Mouse (Mus musculus): ENCODE measurements around the gene Ndufv3. TPM values are rescaled to one million over a fixed set of nuclear protein-coding genes. Genes with fewer than 3 reads are reported as not detected.
A peak's percentile ranks its signal among the peaks of the same experiment; 100 is the strongest.
"Not testable (repeated sequence)": the region's sequence is repeated elsewhere in the genome, so short reads cannot be mapped to it uniquely, and the experiment has no call there.

The Ndufv3 gene
- total and polyA plus RNA-seq, 3 experiments, result 158 to 1,046 (median 189) TPM

DNA sequence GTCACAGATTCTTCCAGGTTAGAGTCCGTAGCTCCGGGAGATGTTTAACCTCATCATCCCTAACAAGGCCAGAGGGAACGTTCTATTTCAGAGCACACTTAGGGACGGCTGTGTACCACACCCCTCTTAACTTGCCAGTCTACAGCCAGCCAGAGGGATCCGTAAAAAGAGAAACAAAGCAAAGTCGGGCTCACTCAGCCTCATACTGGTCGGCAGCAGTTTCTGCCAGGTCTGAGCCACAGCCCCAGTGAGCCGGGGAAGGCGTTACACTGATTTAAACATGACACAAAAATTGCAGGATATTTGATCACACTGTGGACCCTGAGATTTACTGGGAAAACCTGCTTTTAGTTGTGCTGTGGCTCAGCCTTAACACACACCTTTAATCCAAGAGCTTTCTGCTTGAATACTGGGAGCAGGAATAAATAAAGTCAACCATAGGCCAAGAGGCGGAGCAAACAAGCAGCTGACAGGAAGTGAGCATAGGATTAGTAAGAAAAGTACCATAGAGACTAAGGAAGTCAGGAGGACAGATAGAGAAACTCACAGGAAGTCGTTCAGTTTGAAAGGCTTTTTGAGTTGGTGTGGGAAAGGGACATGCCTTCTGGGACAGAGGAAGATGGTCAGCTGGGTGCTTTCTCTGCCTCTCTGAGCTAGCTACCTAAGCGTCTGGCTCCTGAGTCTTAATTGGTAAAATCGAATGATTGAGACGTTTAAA lies 11.7 kb downstream of the Ndufv3 start:
- H3K4me1 ChIP-seq (ENCODE audit: control insufficient read depth in 1 of 2, insufficient read depth in 2 of 2, low read length in 2 of 2), result no peaks in the 10 kb centered on the region
- no peak overlapping the region for H3K27ac ChIP-seq (ENCODE audit: control insufficient read depth, low read depth, low read length)
- no peak for TF ChIP-seq TAL1 (IDR thresholded peaks at IDR 0.05; ENCODE audit: low read length)
- peak; percentile 54 for TF ChIP-seq HCFC1 (IDR thresholded peaks at IDR 0.05; ENCODE audit: low read depth, low read length)
- 0 out of 2 replicates have a peak, but pooled peaks have one; percentile 31 for TF ChIP-seq USF1 (IDR thresholded peaks at IDR 0.05; ENCODE audit: low read depth, low read length)
- no peaks in the 10 kb centered on the region for H3K27me3 ChIP-seq (ENCODE audit: control insufficient read depth in 1 of 2, insufficient read depth in 2 of 2, low read length in 2 of 2)
- H3K9me3 ChIP-seq (replicated peaks; ENCODE audit: insufficient read depth, low read length), result no peaks in the 10 kb centered on the region
- no peaks in the 10 kb centered on the region for H3K36me3 ChIP-seq (ENCODE audit: control insufficient read depth in 1 of 2, insufficient read depth in 2 of 2, low read length in 2 of 2)
- H3K79me2 ChIP-seq (ENCODE audit: control insufficient read depth, insufficient read depth, low read length, poor library complexity), result no peaks in the 10 kb centered on the region
- no peak overlapping the region for H3K9ac ChIP-seq (ENCODE audit: control insufficient read depth, low read depth, low read length, poor library complexity, severe bottlenecking)
- no peak overlapping the region for H3K4me3 ChIP-seq (ENCODE audit: control insufficient read depth in 1 of 2, insufficient read depth in 1 of 2, low read depth in 2 of 2, low read length in 2 of 2)
- DNase-seq (ENCODE audit: low read depth, low spot score), result peak; percentile 45

- H3K9ac ChIP-seq (ENCODE audit: control insufficient read depth, low read depth, low read length, poor library complexity, severe bottlenecking); H3K4me1 ChIP-seq (ENCODE audit: control insufficient read depth in 1 of 2, insufficient read depth in 2 of 2, low read length in 2 of 2); H3K27ac ChIP-seq (ENCODE audit: control insufficient read depth, low read depth, low read length); H3K9me3 ChIP-seq (replicated peaks; ENCODE audit: insufficient read depth, low read length); H3K27me3 ChIP-seq (ENCODE audit: control insufficient read depth in 1 of 2, insufficient read depth in 2 of 2, low read length in 2 of 2); H3K36me3 ChIP-seq (ENCODE audit: control insufficient read depth in 1 of 2, insufficient read depth in 2 of 2, low read length in 2 of 2); H3K79me2 ChIP-seq (ENCODE audit: control insufficient read depth, insufficient read depth, low read length, poor library complexity); DNase-seq (ENCODE audit: low read depth, low spot score); H3K4me3 ChIP-seq (ENCODE audit: control insufficient read depth in 1 of 2, insufficient read depth in 1 of 2, low read depth in 2 of 2, low read length in 2 of 2): not testable (repeated sequence)
Measured at GRCm38 (mm10) chr17:31532331-31532730, 12.4 kb downstream of the Ndufv3 start.

- no peak for DNase-seq (ENCODE audit: low read depth, low spot score)
- H3K36me3 ChIP-seq (ENCODE audit: control insufficient read depth in 1 of 2, insufficient read depth in 2 of 2, low read length in 2 of 2), result no peaks in the 10 kb centered on the region
- TF ChIP-seq SMC3 (IDR thresholded peaks at IDR 0.05; ENCODE audit: low read depth, low read length) (no peak), CHD2 (IDR thresholded peaks at IDR 0.05; ENCODE audit: low read length) (no peak), ZMIZ1 (IDR thresholded peaks at IDR 0.05; ENCODE audit: low read depth, low read length) (no peak), POLR2AphosphoS2 (IDR thresholded peaks at IDR 0.05; ENCODE audit: low read length) (no peak), MXI1 (IDR thresholded peaks at IDR 0.05; ENCODE audit: low read depth, low read length) (no peak), USF2 (IDR thresholded peaks at IDR 0.05; ENCODE audit: borderline replicate concordance in 1 of 2, insufficient read depth in 1 of 2, low read depth in 1 of 2, low read length in 2 of 2) (no peak), ZKSCAN1 (IDR thresholded peaks at IDR 0.05; ENCODE audit: low read depth, low read length) (no peak), UBTF (IDR thresholded peaks at IDR 0.05; ENCODE audit: borderline replicate concordance, insufficient read depth, low read depth, low read length) (no peak), NELFE (IDR thresholded peaks at IDR 0.05; ENCODE audit: low read depth, low read length) (no peak), CHD1 (IDR thresholded peaks at IDR 0.05; ENCODE audit: low read depth, low read length) (no peak)
- no peaks in the 10 kb centered on the region for H3K4me1 ChIP-seq (ENCODE audit: control insufficient read depth in 1 of 2, insufficient read depth in 2 of 2, low read length in 2 of 2)
- no peak overlapping the region for H3K4me3 ChIP-seq (ENCODE audit: control insufficient read depth in 1 of 2, insufficient read depth in 1 of 2, low read depth in 2 of 2, low read length in 2 of 2)
- H3K9ac ChIP-seq (ENCODE audit: control insufficient read depth, low read depth, low read length, poor library complexity, severe bottlenecking), result no peak overlapping the region
- no peaks in the 10 kb centered on the region for H3K79me2 ChIP-seq (ENCODE audit: control insufficient read depth, insufficient read depth, low read length, poor library complexity)
- H3K27me3 ChIP-seq (ENCODE audit: control insufficient read depth in 1 of 2, insufficient read depth in 2 of 2, low read length in 2 of 2), result 0 out of 4 replicates have a peak, but pooled peaks cover 0 to under 1% of the 10 kb centered on the region in 2 experiments
- no peaks in the 10 kb centered on the region for H3K9me3 ChIP-seq (replicated peaks; ENCODE audit: insufficient read depth, low read length)
- H3K27ac ChIP-seq (ENCODE audit: control insufficient read depth, low read depth, low read length), result no peak overlapping the region
Measured at GRCm38 (mm10) chr17:31535358-31535757, 15.4 kb downstream of the Ndufv3 start.

All from MEL (cell line).